Mouse (Mus musculus) stomach, postnatal 0 days (tissue): ENCODE results near the gene Ank3.

ENCODE experiments used
- CTCF ChIP-seq: IDR thresholded peaks from 2 replicates; pipeline ENCODE4 v1.5.1; 2016; ENCODE audit warnings: antibody characterized with exemption, low read depth, mild to moderate bottlenecking, moderate library complexity
- EP300 ChIP-seq: optimal IDR thresholded peaks from 2 replicates; pipeline ENCODE3; 2016; ENCODE audit warnings: antibody characterized with exemption

- TF ChIP-seq EP300 (no peak), CTCF (no peak)
These were observed 430.2 kb downstream of the Ank3 start for GRCm38 (mm10) chr10:69828770-69829169.
